Comparison of ENCODE assay signal across 12 mouse cellular contexts in the genomic region with DNA sequence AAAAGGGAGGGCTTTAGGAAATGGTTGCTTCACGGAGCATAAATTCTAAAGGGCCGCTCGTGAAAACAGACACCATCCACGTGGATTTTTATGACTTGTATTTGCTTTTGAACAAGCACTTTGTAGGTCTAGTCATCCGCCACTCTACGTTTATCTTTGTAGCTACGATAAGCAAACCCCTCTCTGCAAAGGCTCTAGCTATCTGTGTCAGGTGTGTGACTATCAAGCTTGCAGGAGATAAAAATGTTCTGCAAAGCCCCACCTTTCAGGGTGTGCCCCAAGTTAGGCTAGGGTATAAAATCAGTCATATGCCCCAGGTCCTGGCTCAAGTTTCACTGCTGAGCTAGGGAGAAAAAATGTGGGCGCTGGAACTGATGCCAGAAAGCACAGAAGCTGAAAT. TPM values are rescaled to one million over a fixed set of nuclear protein-coding genes. Genes with fewer than 3 reads are reported as not detected.
DNase-seq lines count a peak whose midpoint lies in the region; ATAC-seq and TF ChIP-seq lines count a peak whose summit lies in the region.
"Had no signal": no experiment of that assay in that cellular context is flagged by ENCODE, and none has a peak within 500 bp of the region (broad histone marks: within the 10 kb centered on the region; RNA-seq: fewer than 3 reads in every experiment).

No protein-coding gene starts in this region.

- H3K4me3 ChIP-seq in kidney, adult 2 months (ENCODE audit: insufficient read depth, low read depth, low read length): no peak overlapping the region
- peak overlapping the region; percentile 29; the same call in 1 of the 2 replicates for H3K4me3 ChIP-seq in E14TG2a.4 (replicated peaks; ENCODE audit: low read length)
- H3K4me3 ChIP-seq in limb, embryonic 14.5 days (replicated peaks; ENCODE audit: low read length): no peak overlapping the region
- H3K4me3 ChIP-seq: hindbrain, embryonic 13.5 days had no signal

- 0 out of 2 replicates have a peak, but pooled peaks have one; percentile 7 for ATAC-seq in limb, embryonic 14.5 days (ENCODE audit: low FRiP score, low read depth)

- no peak overlapping the region for H3K9ac ChIP-seq in limb, embryonic 14.5 days (ENCODE audit: low read depth, low read length, severe bottlenecking)
- H3K9ac ChIP-seq: hindbrain, embryonic 13.5 days had no signal

- no peak for TF ChIP-seq CTCF in kidney, adult 2 months (conservative IDR thresholded peaks at IDR 0.05; ENCODE audit: insufficient read depth, insufficient read length, low read depth, low read length)
- no peak for TF ChIP-seq CTCF in E14TG2a.4 (conservative IDR thresholded peaks at IDR 0.05; ENCODE audit: low read length)

- WGBS in kidney, adult 2 months: 38% methylated on average over 8 of the region's 8 CpGs
- 24% methylated on average over 8 of the region's 8 CpGs for WGBS in limb, embryonic 14.5 days

- H3K27ac ChIP-seq in kidney, adult 2 months (ENCODE audit: insufficient read depth, low read depth, low read length): peak overlapping the region; percentile 71; the same call in 1 of the 2 replicates
- no peak overlapping the region for H3K27ac ChIP-seq in limb, embryonic 14.5 days (replicated peaks; ENCODE audit: low read depth, low read length)
- H3K27ac ChIP-seq: hindbrain, embryonic 13.5 days; macrophage had no signal

- no peak for DNase-seq in kidney, adult 2 months
- no peak for DNase-seq in kidney, postnatal 14 days
- peak; percentile 23 for DNase-seq in NIH3T3 (ENCODE audit: low read depth)
- DNase-seq in limb, embryonic 14.5 days (ENCODE audit: low spot score): no peak
- no peak for DNase-seq in cerebellum, adult 18-20 months
- no peak for DNase-seq in adrenal gland, adult 2 months
- DNase-seq: cerebellum, adult 9-10 months; left cerebral cortex, postnatal 4 days; thymus, adult 18-20 months had no signal

- no peaks in the 10 kb centered on the region for H3K27me3 ChIP-seq in kidney, adult 2 months (replicated peaks; ENCODE audit: control insufficient read depth, insufficient read depth, low read length)
- H3K27me3 ChIP-seq in E14TG2a.4 (ENCODE audit: insufficient read depth, low read length): peaks cover 16% of the 10 kb centered on the region
- no peaks in the 10 kb centered on the region for H3K27me3 ChIP-seq in limb, embryonic 14.5 days (ENCODE audit: control insufficient read depth, insufficient read depth, low read length)
- H3K27me3 ChIP-seq: hindbrain, embryonic 13.5 days had no signal

- peaks cover 8% of the 10 kb centered on the region; the same call in 1 of the 2 replicates for H3K4me1 ChIP-seq in kidney, adult 2 months (ENCODE audit: control insufficient read depth, insufficient read depth, low read length)
- peaks cover 18% of the 10 kb centered on the region for H3K4me1 ChIP-seq in E14TG2a.4 (replicated peaks; ENCODE audit: low read depth, low read length)
- peaks cover 8% of the 10 kb centered on the region for H3K4me1 ChIP-seq in limb, embryonic 14.5 days (ENCODE audit: control insufficient read depth, insufficient read depth, low read length)

- H3K4me2 ChIP-seq in limb, embryonic 14.5 days (replicated peaks; ENCODE audit: low read depth, low read length, severe bottlenecking): peak overlapping the region; percentile 27; the same call in 1 of the 2 replicates
- H3K4me2 ChIP-seq: hindbrain, embryonic 13.5 days had no signal

- no peak for TF ChIP-seq POLR2A in kidney, adult 2 months (IDR thresholded peaks at IDR 0.05; ENCODE audit: low read depth, low read length)
- no peak for TF ChIP-seq POLR2A in limb, embryonic 14.5 days (IDR thresholded peaks at IDR 0.05; ENCODE audit: borderline replicate concordance, extremely low read depth, insufficient read depth, insufficient read length)

- no peaks in the 10 kb centered on the region for H3K9me3 ChIP-seq in E14TG2a.4 (ENCODE audit: low read length)
- H3K9me3 ChIP-seq in limb, embryonic 14.5 days (ENCODE audit: control insufficient read depth, low read length): no peaks in the 10 kb centered on the region
- H3K9me3 ChIP-seq: hindbrain, embryonic 13.5 days had no signal

- no peaks in the 10 kb centered on the region for H3K36me3 ChIP-seq in kidney, adult 2 months (ENCODE audit: control insufficient read depth, insufficient read depth, low read length)
- H3K36me3 ChIP-seq in E14TG2a.4 (ENCODE audit: insufficient read depth, low read length): no peaks in the 10 kb centered on the region
- H3K36me3 ChIP-seq in limb, embryonic 14.5 days (ENCODE audit: control insufficient read depth, insufficient read depth, low read length): no peaks in the 10 kb centered on the region
- H3K36me3 ChIP-seq: hindbrain, embryonic 13.5 days had no signal

RNA-seq across cellular contexts. Expression of gene Lrp4, which starts 4.7 kb away (rescaled TPM):
- 8.6 and 10.3 TPM in 2 replicates for polyA plus RNA-seq in kidney, adult 2 months (2012; rRNA removed)
- polyA plus RNA-seq in limb, embryonic 14.5 days (2012; rRNA removed): 11.6 and 13.3 TPM in 2 replicates
- 6.7 and 7.3 TPM in 2 replicates for polyA plus RNA-seq in limb, embryonic 14.5 days (2014; fragmentation: Nextera tagmentation; extraction: Ambion mirVana)
- total RNA-seq in adrenal gland, adult 2 months (2021): 1 to 10 TPM; 3.5 to 6.5 TPM
- polyA plus RNA-seq in adrenal gland, adult 2 months (2012; rRNA removed): 2.0 and 2.4 TPM in 2 replicates

RNA-seq across cellular contexts. Expression of gene 1110051M20Rik, which starts 8.2 kb away (rescaled TPM):
- polyA plus RNA-seq in kidney, adult 2 months (2012; rRNA removed): 35.0 and 36.7 TPM in 2 replicates
- 34.9 and 45.0 TPM in 2 replicates for polyA plus RNA-seq in limb, embryonic 14.5 days (2012; rRNA removed)
- 50.6 and 67.9 TPM in 2 replicates for polyA plus RNA-seq in limb, embryonic 14.5 days (2014; fragmentation: Nextera tagmentation; extraction: Ambion mirVana)
- 10 to 100 TPM; 14.7 to 19.2 TPM for total RNA-seq in adrenal gland, adult 2 months (2021)
- polyA plus RNA-seq in adrenal gland, adult 2 months (2012; rRNA removed): 14.9 and 16.0 TPM in 2 replicates
